Mouse (Mus musculus): Measurements from ENCODE around the gene Crb2. TPM values are rescaled to one million over a fixed set of nuclear protein-coding genes. Genes with fewer than 3 reads are reported as not detected.

Crb2 gene
- total and polyA plus RNA-seq, 3 experiments = 0.07 to 0.13 TPM; not detected in 1

DNA sequence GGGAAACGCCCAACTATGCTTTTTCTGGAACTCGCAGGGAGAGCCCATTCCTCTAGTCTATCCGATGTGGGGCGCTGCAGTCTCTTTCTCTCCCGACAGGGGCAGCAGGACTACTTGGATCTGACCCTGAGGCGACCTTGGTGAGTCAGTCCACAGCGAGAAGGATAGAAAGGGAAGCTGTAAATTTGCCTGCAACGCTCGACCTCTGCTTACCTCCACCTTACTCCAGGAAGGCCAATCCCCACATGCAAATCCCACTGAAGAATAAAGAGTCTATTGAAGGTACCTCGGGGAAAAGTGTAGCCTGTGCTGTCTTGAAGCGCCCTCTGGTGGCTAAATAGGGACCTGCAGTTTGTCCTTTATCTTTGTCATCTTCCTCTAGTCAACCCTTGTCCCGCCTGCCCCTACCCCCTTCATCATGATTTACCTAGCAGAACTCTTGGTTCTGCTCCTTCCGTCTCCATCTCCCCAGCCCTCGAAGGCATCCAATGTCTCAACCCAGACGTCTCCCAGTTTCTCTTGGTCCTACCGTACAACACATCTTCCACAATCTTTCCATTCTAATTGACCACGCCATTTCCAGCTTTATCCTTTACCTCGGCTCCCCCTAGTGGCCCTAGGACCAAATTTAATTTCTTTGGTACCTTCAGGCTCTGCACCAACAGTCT is 4.3 kb upstream of the Crb2 start:
- peak overlapping the region; percentile 45 to 58 (median 58) for H3K4me3 ChIP-seq (replicated peaks in 1 of 3; ENCODE audit: low read depth in 2 of 3, low read length in 2 of 3, poor library complexity in 1 of 3)
- H3K79me2 ChIP-seq (replicated peaks; ENCODE audit: control insufficient read depth, extremely low read depth, insufficient read depth, poor library complexity, severe bottlenecking) = no peaks in the 10 kb centered on the region
- dilution Hi-C loops (cut with MboI; ENCODE audit: extremely low pct_ligation_motif_present, extremely low pct_unique_long_range_greater_than_20kb, low sequenced_read_pairs) = no loop called here
- no peaks in the 10 kb centered on the region for H3K36me3 ChIP-seq (replicated peaks in 1 of 2; ENCODE audit: control insufficient read depth in 1 of 2, insufficient read depth in 1 of 2, low read length in 1 of 2)
- peak; percentile 93 for DNase-seq (ENCODE audit: extremely low read depth)
- H3K27ac ChIP-seq (ENCODE audit: insufficient read depth, low read depth) = peak overlapping the region; percentile 66
- in situ Hi-C loops (cut with MboI; ENCODE audit: low pct_ligation_motif_present, low pct_unique_long_range_greater_than_20kb, low sequenced_read_pairs) = loop anchor here (10.0 kb wide), 2 partner anchors 267 to 397 kb away; no protein-coding TSS in a partner anchor
- TF ChIP-seq MEF2A (IDR thresholded peaks at IDR 0.05; ENCODE audit: borderline replicate concordance, low read depth, low read length) (peak; percentile 65), NRF1 (IDR thresholded peaks at IDR 0.05; ENCODE audit: low read depth, low read length) (no peak; the same call in 1 of the 2 replicates), ELF1 (IDR thresholded peaks at IDR 0.05; ENCODE audit: low read depth, low read length) (peak; percentile 41; the same call in 1 of the 2 replicates), MYC (IDR thresholded peaks at IDR 0.05; ENCODE audit: low read depth, low read length) (peak; percentile 66), MAFK (IDR thresholded peaks at IDR 0.05; ENCODE audit: insufficient replicate concordance, low read length) (no peak), RCOR1 (conservative IDR thresholded peaks at IDR 0.05; ENCODE audit: low read depth, low read length) (peak; percentile 44; the same call in 1 of the 2 replicates), ZMIZ1 (IDR thresholded peaks at IDR 0.05; ENCODE audit: low read depth, low read length) (no peak), CTCF (conservative IDR thresholded peaks at IDR 0.05 in 1 of 2, IDR thresholded peaks at IDR 0.05 in 1 of 2; ENCODE audit: low read depth in 2 of 2, low read length in 2 of 2) (peak; percentile 71 to 94), MXI1 (IDR thresholded peaks at IDR 0.05; ENCODE audit: low read depth, low read length) (peak; percentile 25; the same call in 1 of the 2 replicates), MAZ (IDR thresholded peaks at IDR 0.05; ENCODE audit: low read depth, low read length) (no peak), TBP (conservative IDR thresholded peaks at IDR 0.05; ENCODE audit: low read depth, low read length) (0 out of 2 replicates have a peak, but pooled peaks have one; percentile 22), SMC3 (IDR thresholded peaks at IDR 0.05; ENCODE audit: low read depth, low read length) (peak; percentile 87), NELFE (IDR thresholded peaks at IDR 0.05; ENCODE audit: low read depth, low read length) (peak; percentile 58; the same call in 1 of the 2 replicates), ZC3H11A (IDR thresholded peaks at IDR 0.05; ENCODE audit: low read depth, low read length) (peak; percentile 72), ZNF384 (IDR thresholded peaks at IDR 0.05; ENCODE audit: low read depth, low read length) (peak; percentile 60), POLR2A (IDR thresholded peaks at IDR 0.05; ENCODE audit: low read depth, low read length) (no peak), ZKSCAN1 (IDR thresholded peaks at IDR 0.05; ENCODE audit: borderline replicate concordance, low read depth, low read length) (no peak), HCFC1 (IDR thresholded peaks at IDR 0.05; ENCODE audit: low read depth, low read length) (peak; percentile 44; the same call in 1 of the 2 replicates), SIN3A (IDR thresholded peaks at IDR 0.05; ENCODE audit: low read length) (peak; percentile 52; the same call in 1 of the 2 replicates), UBTF (IDR thresholded peaks at IDR 0.05; ENCODE audit: low read depth, low read length) (no peak; the same call in 1 of the 2 replicates), ETS1 (conservative IDR thresholded peaks at IDR 0.05; ENCODE audit: low read depth, low read length) (peak; percentile 43; the same call in 1 of the 2 replicates), EP300 (IDR thresholded peaks at IDR 0.05; ENCODE audit: low read length) (peak; percentile 54), CHD2 (IDR thresholded peaks at IDR 0.05; ENCODE audit: low read length) (peak; percentile 57; the same call in 1 of the 2 replicates), RAD21 (IDR thresholded peaks at IDR 0.05; ENCODE audit: low read depth, low read length) (peak; percentile 80), MAX (IDR thresholded peaks at IDR 0.05; ENCODE audit: low read length) (peak; percentile 8; the same call in 1 of the 2 replicates), IRF4 (IDR thresholded peaks at IDR 0.05; ENCODE audit: low read depth, low read length) (peak; percentile 42; the same call in 1 of the 2 replicates), JUN (IDR thresholded peaks at IDR 0.05; ENCODE audit: insufficient read depth, low read depth, low read length) (no peak), TCF12 (IDR thresholded peaks at IDR 0.05; ENCODE audit: low read depth, low read length) (no peak; the same call in 1 of the 2 replicates)
- peak overlapping the region; percentile 49; the same call in 1 of the 2 replicates for H3K9ac ChIP-seq (ENCODE audit: insufficient read depth, low read depth)
- H3K27me3 ChIP-seq (replicated peaks) = no peaks in the 10 kb centered on the region
- peaks cover 30 to 51% of the 10 kb centered on the region in 2 experiments for H3K4me1 ChIP-seq (ENCODE audit: control insufficient read depth in 1 of 2, insufficient read depth in 2 of 2)
- peak overlapping the region; percentile 79 for H3K4me2 ChIP-seq (ENCODE audit: insufficient read depth, low read depth, poor library complexity, severe bottlenecking)
- no peaks in the 10 kb centered on the region for H3K9me3 ChIP-seq (replicated peaks; ENCODE audit: low read length)

Data from CH12.LX (cell line).